Mouse (Mus musculus): ENCODE measurements around the gene Cav2.
A peak's percentile ranks its signal among the peaks of the same experiment; 100 is the strongest.

The Cav2 gene

DNA sequence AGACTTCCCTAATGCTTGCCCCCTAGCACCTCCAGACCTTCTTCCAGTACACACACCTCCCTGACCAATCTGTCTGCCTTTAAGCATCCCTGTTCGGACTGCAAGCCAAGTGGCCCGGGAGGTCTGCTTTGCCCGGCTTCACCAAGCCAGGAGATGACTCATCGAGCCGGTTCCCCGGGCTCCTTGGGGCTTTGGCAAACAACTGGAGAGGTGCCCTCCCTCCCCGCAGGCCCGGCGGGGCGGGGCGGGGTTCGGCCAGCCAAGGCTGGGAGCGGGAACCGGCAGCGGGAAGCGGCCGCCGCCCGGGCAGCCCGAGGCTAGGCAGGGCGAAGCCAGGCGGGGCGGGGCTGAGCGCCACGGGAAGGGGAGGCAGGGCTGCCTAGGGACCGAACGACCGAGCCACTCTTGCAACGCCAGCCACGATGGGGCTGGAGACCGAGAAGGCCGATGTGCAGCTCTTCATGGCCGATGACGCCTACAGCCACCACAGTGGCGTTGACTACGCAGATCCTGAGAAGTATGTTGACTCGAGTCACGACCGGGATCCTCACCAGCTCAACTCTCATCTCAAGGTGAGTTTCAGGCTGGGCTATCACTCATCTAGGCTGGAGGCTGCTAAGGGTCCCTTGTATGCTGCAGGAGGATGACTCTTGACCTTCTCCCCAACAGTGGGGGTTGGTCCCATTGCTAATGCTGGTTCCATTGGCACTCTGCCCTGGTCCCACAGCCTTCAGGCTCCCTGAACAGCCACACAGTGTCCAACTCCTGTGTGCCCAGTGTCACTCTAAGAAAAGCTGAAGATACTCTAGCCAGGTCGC is at the start of gene Cav2:
Cav2 (plus strand) TSS at position 247 of the 818 bp plus-strand sequence.
- DNase-seq: peak; percentile 73

DNA sequence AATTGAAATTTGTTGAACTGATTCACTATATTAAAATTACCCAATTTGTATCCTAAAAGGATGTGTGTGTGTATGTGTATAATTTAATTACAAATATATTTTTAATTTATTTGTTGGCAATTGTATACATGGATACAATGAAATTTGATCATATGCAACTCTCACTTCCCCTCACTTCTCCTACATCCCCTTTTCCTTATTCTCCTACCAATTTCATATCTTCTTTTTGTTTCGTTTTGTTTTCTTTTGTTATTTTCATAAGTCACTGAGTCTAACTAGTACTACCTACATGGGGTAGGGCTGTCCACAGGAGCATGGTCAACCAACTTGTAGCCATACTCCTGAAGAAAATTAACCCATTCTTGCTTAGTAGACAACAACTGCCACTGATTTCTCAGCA is 41.3 kb upstream of the Cav2 start:
- no peak for DNase-seq

DNA sequence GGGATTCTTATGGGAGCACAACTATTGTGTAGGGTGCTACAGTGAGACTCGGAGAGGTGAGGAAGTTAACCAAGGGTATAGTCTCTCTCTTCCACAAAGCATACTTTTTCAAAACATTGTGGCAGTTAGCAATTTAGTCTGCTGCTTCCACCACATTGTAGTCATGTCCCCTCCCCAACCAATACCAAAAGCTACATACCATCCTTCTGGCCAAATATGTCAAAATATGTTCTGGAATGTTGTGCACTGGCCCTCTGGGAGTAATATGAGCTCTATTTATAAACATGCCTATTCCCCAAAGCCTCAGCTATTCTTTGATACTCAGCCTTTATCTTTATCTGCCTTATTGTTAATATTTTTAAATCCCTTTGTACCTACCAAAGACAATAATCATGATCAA is 40.0 kb upstream of the Cav2 start:
- DNase-seq: no peak

DNA sequence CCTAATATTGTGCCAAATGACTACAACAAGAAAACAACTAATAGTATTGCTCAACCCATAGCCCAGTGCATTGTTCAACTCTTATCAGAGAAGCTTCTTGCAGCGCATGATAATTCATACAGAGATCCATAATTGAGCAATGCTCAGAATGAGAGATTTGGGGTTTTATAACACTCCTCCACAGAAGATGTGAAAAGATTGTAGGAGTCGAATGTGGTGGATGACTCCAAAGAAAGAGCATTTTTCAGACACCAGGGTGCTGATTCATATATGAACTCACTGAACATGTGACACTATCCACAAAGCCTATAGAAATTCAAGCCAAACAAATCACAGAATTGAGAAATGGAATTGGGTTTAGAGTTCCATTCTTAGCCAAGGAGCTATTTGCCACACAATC is 34.0 kb upstream of the Cav2 start:
- DNase-seq: no peak

DNA sequence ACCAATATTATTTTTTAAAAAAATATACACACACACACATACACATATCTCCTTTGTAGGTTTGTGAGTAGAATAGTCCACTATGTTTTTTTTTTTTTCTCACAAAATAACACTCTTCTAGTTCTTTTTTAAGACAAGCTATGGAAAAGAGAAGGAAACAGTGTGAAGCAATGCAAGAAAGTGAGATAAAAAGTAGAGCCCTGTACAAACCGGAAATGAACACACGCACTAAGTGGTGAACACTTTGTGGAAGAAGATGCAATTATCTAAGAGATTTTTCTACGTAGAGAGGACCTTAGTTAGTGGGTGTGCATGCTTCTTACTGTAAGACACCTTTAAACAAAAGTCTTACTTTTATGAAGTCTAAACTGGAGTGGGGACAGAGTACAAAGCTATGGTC is 33.3 kb upstream of the Cav2 start:
- no peak for DNase-seq

DNA sequence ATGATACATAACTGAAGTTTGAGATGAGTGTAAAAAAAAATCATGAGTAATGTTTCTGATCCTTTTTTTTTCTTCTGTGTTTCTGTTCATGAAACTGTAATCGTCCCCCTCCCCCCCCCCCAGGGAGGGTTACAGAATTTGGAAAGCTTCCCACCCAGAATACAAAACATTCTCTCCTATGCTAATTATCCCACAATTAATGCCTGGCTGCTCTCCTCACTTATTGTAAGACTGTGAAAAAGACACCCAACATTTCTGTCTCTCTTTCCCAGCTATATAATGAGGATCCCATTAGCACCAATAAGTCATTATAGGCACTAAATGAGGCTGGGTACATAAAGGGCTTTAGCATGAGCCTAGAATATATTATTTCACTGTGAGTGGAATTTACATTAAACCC is 32.7 kb upstream of the Cav2 start:
- no peak for DNase-seq

DNA sequence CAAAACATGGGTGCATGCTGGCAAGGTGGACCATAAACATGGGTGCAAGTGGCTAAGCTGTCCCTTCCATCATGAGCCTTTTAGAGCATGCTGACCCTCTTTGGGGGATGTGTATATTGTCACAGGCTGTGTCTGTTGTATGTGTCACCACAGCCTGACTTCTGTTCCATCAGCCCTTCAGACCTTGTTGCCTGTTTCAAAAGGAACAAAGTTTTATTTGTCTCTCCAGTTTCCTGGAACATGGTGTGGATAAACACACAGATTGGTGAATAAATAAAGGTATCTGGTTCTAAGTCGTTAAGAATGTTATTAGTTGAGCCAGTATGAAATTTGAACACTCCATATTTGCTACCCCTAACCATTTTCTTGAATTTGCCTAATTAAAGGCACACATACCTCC is 29.0 kb upstream of the Cav2 start:
- DNase-seq: no peak

DNA sequence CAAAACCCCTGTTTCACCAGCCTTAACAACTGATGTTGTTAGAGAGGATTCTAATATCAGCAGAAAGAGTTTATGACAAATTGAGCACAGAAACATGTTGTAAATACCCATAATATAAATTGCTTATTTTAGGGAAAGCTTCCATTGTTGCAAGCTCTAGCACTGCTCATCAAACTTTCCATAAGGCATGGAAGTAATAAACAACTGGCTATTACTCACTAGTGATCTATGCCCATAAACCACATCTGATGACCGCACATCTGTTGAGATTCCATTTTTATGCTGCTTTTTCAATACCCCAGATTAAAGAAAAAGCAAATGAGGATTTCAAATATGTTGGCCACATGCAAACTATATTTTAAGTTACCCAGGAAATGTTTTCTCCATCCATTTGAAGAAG is 22.8 kb upstream of the Cav2 start:
- no peak for DNase-seq

DNA sequence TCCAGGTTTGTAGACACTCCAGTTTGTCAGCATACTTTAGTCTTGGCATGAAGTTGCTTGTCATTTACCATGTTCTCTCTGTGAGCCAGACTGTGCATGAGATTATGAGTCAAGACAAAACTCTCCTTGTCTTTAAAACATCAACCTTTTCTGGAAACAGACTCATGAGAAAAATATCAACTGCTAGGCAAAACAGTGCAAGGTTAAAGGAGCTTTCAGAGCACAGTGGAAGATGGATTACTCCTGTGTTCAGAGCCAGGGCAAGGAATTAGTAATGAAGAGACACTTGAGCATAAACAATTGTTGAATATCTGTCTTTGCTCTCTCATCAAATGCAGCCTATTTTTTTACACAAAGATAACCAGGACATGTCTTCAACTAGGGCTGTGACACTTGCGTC is 22.1 kb upstream of the Cav2 start:
- no peak for DNase-seq

DNA sequence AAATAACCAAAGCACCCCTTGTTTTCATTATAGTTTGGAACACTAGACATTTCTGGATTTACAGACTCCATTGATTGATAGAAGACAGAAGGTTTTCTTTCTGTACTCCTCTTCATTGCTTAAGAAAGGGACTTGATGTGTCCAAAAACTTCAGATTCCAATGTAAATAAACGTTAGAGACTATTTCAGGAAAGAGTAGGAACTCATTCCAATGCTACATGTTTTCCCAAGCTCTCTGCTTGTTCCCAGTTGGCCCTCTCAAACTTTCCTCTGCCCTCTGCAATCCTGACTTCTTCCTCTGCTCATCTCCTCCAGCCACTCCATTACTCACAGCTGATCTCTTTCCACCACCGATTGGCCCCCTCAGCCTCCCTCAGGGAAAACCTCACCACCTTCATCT is 18.2 kb upstream of the Cav2 start:
- DNase-seq: no peak

DNA sequence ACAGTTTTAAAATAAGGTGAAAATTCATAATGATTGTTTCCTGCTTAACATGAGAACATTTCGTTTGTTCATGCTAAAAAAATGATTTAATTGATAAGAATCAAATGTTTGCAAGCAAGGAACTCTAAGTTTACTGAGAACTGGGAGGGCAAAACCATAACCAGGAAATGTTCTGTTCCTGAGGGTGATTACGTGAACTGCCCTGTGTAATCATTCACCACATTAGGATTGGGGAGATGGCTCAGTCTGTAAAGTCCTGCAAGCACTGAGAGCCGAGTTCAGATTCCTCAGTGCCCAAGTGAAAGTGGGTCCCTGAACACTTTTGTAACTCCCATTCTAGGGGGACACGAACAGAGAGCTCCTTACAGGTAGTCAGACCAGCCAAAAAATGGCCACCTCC is 15.9 kb upstream of the Cav2 start:
- no peak for DNase-seq

DNA sequence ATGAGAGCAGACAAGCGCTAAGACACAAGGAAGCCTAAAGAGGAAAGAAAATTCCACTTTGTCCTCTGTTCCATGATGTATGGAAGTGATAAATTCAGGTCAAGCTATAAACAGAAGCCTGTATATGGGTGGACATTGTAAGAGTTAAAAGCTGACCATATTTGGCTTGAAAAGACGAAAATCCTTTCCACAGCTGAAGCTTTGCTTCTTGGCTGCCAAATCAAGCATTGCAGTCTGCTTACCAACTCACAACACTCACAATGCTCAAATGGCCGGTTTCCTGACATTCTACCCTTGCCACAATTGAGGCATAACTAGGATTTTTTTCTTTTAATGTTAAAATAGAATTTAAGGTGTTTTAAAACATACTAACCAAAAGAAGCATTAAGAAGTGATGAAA is 14.5 kb upstream of the Cav2 start:
- no peak for DNase-seq

DNA sequence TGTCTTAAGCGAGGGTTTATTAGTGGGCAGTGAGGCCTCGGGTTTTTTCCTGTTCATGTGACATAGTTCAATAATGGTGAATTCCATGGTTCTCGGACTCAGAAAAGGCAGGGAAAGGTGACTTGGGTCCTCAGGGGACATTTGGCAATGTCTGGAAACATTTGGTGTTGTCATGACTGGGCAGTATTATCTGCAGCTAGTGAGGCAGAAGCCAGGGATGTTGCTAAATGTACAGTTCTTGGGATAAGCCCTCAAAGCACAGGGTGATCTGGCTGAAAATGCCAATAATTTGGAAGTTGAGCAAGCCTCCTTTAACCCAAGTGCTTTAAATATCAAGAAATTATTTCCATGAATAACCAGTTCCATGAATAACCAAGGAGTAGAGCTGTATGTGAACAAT is 2.6 kb upstream of the Cav2 start:
- no peak for DNase-seq

DNA sequence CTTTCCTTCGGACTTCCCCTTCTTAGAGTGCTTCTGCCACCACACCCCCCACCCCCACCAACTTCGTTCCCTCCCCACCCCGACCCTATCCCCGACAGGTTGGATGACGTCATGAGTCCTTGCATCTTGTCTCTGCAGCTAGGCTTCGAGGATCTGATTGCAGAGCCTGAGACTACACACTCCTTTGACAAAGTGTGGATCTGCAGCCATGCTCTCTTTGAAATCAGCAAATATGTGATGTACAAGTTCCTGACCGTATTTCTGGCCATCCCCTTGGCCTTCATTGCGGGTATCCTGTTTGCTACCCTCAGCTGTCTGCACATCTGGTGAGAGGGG is 740 bp downstream of the Cav2 start:
- peak; percentile 14 for DNase-seq

DNA sequence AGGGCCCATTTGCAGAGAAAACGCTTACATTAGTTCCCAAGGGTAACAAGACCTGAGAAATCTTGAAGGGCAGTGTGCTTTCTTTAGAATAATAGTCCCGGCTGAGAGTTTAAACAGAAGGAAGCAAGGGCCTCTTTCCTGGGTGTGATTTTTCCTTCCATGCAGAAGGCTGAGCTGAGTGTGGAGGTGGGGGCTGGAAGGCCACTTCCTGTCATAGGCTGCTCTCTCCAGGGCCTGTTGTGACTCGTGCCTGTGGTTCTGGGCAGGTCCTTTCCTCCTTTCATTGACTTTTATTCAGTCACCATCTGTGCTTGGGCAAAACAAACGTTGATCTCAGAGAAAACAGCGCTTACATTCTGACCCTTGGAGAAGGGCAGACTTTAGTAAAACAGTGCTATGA is 1.2 kb downstream of the Cav2 start:
- no peak for DNase-seq

DNA sequence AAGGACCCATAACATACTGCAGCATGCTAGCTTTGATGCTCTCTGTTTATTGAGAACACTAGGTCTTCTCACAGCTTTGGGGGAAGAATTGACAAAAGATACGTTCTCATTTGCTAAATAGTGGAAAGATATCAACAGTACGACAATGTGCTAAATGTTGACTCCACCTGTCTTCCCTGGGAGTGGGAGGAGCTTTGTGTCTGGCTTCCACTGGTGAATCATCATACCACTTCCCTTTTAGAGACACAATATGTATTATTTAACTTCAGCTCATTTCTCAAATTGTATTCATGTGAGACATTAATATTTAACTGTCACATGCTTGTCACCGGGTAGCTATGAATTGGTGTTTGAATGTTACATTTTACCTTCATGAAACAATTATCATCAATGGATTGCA is 2.8 kb downstream of the Cav2 start:
- no peak for DNase-seq

DNA sequence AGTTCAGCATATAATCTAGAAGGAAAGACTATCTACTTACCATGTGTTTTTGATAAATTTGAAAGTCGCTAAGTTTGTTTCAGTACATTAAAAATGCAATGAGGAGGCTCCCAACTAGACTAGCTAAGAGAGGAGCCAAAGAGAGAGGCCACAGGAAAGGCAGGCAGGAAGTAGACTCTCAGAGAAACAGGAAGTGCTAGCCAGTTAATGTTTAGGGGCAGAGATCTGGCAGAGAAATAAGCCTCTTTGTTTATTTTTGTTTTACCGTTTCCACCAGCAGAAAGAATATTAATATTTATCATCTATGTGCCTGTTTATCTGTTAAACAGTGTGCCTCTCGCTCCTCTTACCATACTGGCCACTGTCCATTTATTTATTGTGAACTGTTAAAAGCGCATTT is 5.4 kb downstream of the Cav2 start:
- DNase-seq: no peak

DNA sequence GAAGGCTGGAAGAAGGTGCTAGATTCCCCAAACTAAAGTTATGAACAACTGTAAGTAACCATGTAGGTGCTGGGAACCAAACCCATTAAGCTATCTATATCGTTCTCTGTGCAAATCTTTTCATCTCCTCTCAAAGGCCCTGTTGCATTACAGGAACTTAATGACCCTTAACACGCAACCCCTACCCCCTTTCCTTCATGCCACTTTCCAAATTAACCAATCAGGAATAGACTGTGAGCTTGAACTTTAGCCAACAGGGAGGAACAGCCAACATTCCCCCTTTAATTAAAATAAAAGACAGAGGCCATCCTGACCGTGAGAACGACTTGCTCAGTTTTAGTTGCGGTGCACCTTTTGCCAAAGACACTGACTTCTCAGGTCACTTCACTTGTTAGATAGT is 14.1 kb downstream of the Cav2 start:
- no peak for DNase-seq

DNA sequence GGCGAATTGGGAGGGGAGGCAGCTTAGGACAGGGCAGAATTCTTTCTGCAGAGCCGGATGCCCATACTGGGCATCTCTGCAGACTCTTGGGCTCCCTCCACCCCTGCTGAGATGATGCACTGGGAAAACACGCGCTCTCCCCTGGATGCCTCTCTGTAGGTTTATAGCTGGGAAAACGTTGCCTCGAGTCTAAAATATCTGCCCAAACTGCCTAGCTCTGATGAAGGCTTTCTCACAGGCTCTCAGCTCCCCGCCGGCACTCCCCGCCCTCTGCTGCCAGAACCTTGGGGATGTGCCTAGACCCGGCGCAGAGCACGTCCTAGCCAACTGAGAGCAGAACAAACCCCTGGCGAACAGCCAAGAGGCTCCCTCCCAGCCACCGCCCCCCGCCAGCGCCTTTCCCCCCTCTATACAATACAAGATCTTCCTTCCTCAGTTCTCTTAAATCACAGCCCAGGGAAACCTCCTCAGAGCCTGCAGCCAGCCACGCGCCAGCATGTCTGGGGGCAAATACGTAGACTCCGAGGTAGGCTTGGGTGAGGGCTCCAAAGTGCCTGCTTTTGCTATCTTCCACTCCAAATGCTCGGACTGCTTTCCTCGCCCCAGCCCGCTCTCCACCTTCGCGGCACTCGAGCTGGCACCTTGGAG is 25.1 kb downstream of the Cav2 start, which contains the start of gene Cav1:
Cav1 (plus strand) TSS at position 382 of the 648 bp plus-strand sequence.
- DNase-seq: peak; percentile 72

DNA sequence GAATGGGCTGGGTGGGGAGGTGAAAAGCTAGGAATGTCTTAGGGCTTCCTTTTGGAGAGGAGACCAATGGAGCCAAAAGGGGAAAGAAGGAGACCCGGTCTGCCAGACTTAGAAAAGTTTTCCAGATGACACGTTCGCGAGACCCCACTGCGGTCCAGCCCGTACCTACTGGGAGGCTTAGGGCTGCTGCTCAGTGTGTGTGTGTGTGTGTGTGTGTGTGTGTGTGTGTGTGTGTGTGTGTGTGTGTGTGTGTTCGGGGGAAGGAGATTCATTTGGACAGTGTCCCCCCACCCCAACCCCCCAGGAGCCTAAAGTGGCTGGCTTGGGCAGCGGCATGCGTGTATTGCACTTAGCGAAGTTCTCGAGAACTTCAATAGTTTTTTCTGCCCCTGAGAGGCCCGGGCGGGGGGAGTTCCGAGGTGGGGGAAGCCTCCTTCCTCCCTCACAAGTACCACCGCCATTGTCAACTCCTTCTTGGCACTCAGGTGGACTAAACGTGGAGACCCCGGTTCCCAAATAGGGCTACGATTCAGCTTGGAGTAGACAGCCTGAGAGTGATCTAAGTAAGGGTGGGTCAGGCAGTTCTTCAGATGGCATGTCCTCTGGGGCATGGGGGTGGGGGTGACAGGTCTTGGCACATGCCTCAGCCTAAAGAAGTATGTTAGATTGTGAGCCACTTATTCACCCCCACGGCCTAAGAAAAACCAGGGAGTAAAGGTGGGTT is 25.8 kb downstream of the Cav2 start:
- no peak for DNase-seq

DNA sequence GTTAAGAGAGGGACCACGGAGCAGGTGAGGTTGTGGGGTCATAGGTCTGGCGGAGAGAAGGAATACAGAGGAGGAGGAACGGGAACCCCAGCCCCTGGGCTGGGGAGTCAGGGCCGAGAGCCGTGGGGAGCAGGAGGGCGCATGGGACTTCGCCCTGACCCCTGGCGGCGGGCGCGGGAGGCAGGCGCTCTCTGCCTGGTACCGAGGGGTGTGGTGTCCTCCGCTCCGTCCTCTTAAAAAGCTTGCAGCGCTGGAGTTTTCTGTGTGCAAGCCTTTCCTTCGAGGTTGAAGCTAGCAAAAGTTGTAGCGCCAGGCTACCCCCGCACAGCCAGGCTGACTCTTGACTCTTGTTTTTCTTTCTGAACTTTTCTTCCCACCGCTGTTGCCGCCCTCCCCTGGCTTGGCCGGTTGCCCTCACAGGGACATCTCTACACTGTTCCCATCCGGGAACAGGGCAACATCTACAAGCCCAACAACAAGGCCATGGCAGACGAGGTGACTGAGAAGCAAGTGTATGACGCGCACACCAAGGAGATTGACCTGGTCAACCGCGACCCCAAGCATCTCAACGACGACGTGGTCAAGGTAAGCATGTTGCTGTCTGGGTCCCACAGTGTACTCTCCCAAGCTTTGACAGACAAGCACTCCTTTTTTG is 26.6 kb downstream of the Cav2 start:
- DNase-seq: peak; percentile 44

DNA sequence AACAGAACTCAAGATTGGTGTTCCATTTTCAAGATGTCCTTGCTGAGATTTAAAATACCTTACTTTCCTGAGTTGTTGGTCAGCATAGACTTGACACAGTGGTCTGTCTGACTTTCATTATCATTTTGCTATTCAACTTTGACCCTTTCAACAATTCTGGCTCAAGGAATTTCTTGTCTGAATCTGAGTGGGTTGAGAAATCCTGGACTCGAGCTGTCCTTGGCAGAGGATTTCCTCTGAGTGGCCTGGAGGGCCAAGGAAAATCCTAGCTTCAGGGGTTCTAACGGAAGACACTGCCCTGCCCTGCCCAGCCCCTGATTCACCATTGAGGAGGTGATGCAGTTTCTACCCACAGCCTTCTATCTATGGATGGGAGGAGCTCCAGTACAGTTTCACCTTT is 27.7 kb downstream of the Cav2 start:
- DNase-seq: no peak

DNA sequence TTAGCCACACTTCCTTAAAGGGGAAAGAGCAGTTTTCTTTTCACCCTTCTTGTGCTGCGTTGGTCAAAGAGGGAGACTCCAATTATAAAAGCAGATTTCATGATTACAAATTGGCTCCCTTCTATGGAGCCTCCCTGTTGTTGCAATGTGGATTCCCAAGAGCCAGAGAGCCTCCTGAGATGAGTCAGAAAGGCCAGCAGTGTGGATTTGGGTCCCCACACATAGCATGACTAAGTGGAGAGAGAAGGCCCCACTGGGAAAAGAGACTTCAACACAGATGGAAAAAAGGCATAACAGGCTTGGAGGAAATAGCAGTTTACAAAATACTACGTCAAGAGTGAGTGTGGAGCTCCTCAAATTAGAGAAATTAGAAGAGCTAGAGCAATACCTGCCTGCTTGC is 28.3 kb downstream of the Cav2 start:
- DNase-seq: no peak

DNA sequence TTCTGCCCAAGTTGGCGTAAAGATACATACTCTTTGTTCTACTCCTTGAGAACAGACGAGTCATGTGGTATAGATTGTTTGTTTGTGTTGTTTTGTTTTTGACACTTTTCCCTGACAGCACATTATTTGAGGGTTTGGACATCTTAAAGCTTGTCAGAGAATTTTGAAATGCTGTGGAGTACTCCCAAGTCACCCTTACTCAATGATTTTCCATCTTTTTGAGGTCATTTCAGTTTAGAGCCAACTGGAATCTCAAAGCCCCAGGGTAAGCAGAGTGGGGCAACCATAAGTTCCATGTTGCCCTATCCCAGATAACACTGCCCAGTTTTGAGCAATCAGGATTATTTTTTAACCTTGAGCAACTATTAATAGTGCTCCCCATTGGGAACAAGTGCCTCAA is 33.3 kb downstream of the Cav2 start:
- DNase-seq: no peak
